Mouse (Mus musculus) layer of hippocampus, adult 11-12 months (tissue): ENCODE data around the gene Rgcc.

Experiments
- DNase-seq: peaks from one replicate; pipeline ENCODE4 v3.0.0; 2022; ENCODE audit warnings: low spot score

The Rgcc gene

GRCm38 (mm10) chr14:79300641-79301350, 649 bp downstream of the Rgcc start:
- DNase-seq = peak; percentile 23

GRCm38 (mm10) chr14:79299796-79300195, 1.6 kb downstream of the Rgcc start:
- DNase-seq = no peak

- no peak for DNase-seq
Measured at GRCm38 (mm10) chr14:79299230-79299629, 2.2 kb downstream of the Rgcc start.

- no peak for DNase-seq
Measured at GRCm38 (mm10) chr14:79298314-79298992, 3.0 kb downstream of the Rgcc start.

GRCm38 (mm10) chr14:79296836-79297235, 4.6 kb downstream of the Rgcc start:
- DNase-seq = no peak

- DNase-seq = no peak
Measured at GRCm38 (mm10) chr14:79296201-79296600, 5.2 kb downstream of the Rgcc start.

- no peak for DNase-seq
Measured at GRCm38 (mm10) chr14:79295579-79295978, 5.9 kb downstream of the Rgcc start.

GRCm38 (mm10) chr14:79294950-79295349, 6.5 kb downstream of the Rgcc start:
- DNase-seq = no peak

GRCm38 (mm10) chr14:79294051-79294814, 7.2 kb downstream of the Rgcc start:
- no peak for DNase-seq

- DNase-seq = peak; percentile 15
Measured at GRCm38 (mm10) chr14:79293119-79293780, 8.2 kb downstream of the Rgcc start.

GRCm38 (mm10) chr14:79291629-79292028, 9.8 kb downstream of the Rgcc start:
- no peak for DNase-seq

GRCm38 (mm10) chr14:79290683-79291425, 10.6 kb downstream of the Rgcc start:
- DNase-seq = no peak

GRCm38 (mm10) chr14:79289909-79290308, 11.5 kb downstream of the Rgcc start:
- DNase-seq = no peak

- no peak for DNase-seq
Measured at GRCm38 (mm10) chr14:79288280-79288679, 13.2 kb downstream of the Rgcc start.

GRCm38 (mm10) chr14:79287251-79287863, 14.1 kb downstream of the Rgcc start:
- DNase-seq = no peak

GRCm38 (mm10) chr14:79285549-79285948, 15.9 kb downstream of the Rgcc start:
- DNase-seq = no peak

GRCm38 (mm10) chr14:79284616-79285015, 16.8 kb downstream of the Rgcc start:
- no peak for DNase-seq

GRCm38 (mm10) chr14:79283952-79284351, 17.5 kb downstream of the Rgcc start:
- DNase-seq = no peak

GRCm38 (mm10) chr14:79281894-79282553, 19.4 kb downstream of the Rgcc start:
- no peak for DNase-seq

GRCm38 (mm10) chr14:79280456-79280855, 21.0 kb downstream of the Rgcc start:
- DNase-seq = no peak

- no peak for DNase-seq
Measured at GRCm38 (mm10) chr14:79279494-79279893, 22.0 kb downstream of the Rgcc start.
